Mouse (Mus musculus) kidney, postnatal 10 days (tissue): ENCODE measurements at regions not wholly inside any gene's neighbourhood (a gene's known extent, or its start where the extent isn't known, plus 50 kb on each side); places are given as distances from the start of the nearest gene placed in this dataset.

ENCODE experiments used
- DNase-seq: peaks from one replicate; pipeline ENCODE4 v3.0.0; 2021; ENCODE audit warnings: mixed read lengths

GRCm38 (mm10) chr1:158170006-158170405 is 186.1 kb downstream of the Brinp2 start:
- no peak for DNase-seq

DNA sequence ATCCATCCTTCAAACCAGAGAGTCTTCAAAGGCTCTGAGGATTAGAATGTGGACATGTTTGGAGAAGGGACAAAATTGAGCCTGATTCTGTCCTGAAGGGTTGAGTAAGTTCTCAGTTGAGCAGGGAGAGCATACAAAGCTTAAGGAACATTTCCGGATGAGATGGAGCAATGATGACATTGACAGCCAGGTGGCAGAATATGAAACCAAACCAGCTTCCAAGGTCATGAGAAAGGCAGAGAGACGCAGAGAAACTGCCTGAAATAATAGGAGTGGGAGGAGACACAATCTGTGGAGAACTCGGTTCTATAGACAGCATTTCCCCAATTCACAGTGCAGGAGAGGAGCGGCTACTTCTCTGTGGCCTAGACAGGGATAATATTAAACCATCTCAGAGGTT is 176.0 kb downstream of the Brinp2 start:
- no peak for DNase-seq

- DNase-seq: no peak
Measured at GRCm38 (mm10) chr1:158181296-158181695, 174.8 kb downstream of the Brinp2 start.

DNA sequence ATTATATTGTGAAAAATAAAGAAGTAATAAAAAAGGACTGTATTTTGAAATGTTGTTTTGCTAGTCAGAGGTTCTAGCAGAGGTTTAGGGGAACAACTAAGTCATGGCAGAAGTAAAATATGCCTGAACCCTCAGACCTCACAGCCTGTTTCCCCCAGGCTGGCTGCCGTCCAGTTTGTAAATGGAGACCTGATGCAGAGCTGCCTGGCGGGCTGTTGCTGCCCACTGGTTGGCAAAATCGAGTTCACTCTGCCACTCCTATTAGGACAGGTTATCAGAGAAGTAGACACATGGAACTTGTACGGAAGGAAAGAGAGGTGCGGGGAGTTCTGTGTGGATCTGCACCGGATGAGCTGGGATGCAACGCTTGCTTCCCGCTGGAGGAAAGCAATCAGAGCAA is 168.5 kb downstream of the Brinp2 start:
- DNase-seq: no peak

DNA sequence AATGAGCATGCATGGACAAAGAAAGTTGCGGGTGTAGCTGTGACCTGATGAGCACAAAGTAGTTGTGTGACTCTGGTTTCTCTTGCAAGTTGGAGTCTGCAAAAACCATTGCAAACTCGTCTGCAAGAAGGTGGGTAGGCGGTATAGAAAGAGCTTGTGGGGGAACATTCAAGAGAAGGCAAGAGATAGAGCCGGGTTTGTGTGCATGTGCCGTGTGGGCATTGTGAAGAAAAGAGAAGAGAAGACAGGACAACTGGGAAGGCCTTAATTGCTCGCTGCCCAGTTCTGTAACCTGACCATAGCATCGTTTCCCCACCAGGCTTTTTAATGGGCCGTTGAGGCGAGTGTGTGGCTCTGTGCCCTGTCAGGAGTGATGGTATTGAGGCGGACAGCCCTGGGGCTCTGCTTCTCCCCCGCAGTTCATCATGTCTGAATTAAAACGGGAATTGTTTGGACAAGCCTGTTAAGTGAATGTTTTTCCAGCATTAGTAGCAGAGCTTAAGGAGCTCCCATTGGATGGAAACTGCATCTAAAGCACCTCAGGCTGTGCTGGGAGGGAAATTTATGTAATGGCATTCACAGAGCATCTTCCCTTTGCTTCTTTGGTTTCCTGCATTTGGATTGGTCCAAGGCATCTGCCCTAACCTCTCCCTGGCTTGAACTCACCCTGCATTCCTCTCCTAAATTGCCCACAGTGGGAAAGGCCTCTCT is 163.1 kb downstream of the Brinp2 start:
- DNase-seq: no peak

DNA sequence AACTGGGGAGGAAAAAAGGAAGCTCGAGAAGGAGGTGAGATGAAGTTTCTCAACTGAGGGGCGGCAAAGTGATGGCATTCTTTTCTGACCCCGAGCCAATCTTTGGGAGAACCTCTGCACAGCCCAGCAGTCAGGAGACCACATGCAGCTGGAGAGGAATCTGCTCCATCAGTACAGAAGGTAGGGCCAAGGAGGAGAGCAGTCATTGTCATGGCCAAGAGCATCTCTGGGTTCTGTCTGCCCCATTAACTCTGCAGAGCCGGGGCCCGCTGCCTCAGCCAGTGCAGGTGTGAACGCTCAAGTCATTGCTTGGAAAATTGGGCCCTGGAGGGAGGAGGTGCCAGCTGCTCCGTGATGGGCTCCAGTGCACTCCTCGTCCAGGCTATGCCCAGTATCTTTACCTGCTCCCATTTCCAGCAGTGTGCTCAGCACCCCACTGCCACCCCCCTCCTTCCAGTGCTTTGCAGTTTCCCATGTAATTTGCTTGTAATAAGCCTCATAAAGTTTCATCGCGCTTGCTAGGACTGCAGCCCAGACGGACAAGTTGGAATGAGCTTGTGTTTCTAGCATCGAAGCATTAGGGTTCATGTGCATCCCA is 162.1 kb downstream of the Brinp2 start:
- DNase-seq: no peak
